Mouse (Mus musculus) heart, embryonic 11.5 days (tissue): Measurements from ENCODE around the gene Gm10717. TPM values are rescaled to one million over a fixed set of nuclear protein-coding genes. Genes with fewer than 3 reads are reported as not detected.
"Not testable (repeated sequence)": the region's sequence is repeated elsewhere in the genome, so short reads cannot be mapped to it uniquely, and the experiment has no call there.

Experiments
- ATAC-seq: fragments of 200-750 bp; cut with Nextera tagmentation; replicated peaks from 2 replicates; pipeline ENCODE4 v1.8.0; 2017; ENCODE audit warnings: moderate library complexity; ENCODE audit not compliant: insufficient number of reproducible peaks, low FRiP score, low TSS enrichment
- H3K27ac ChIP-seq: fragments of 300-500 bp; sonication (generic); 2 replicates; pipeline ENCODE4 v1.5.1; 2014; ENCODE audit warnings: mild to moderate bottlenecking, low read depth, low read length
- H3K27me3 ChIP-seq: fragments of 300-500 bp; sonication (generic); 2 replicates; pipeline ENCODE4 v1.6.1; 2014; ENCODE audit warnings: mild to moderate bottlenecking, low read length, mixed read lengths; ENCODE audit not compliant: control insufficient read depth, insufficient read depth
- H3K36me3 ChIP-seq: fragments of 300-500 bp; sonication (generic); 2 replicates; pipeline ENCODE4 v1.6.1; 2014; ENCODE audit warnings: mild to moderate bottlenecking, low read length, moderate library complexity, mixed read lengths; ENCODE audit not compliant: control insufficient read depth, insufficient read depth
- H3K4me1 ChIP-seq: fragments of 300-500 bp; sonication (generic); 2 replicates; pipeline ENCODE4 v1.6.1; 2014; ENCODE audit warnings: low read length; ENCODE audit not compliant: control insufficient read depth, insufficient read depth
- H3K4me2 ChIP-seq: fragments of 300-500 bp; sonication (generic); 2 replicates; pipeline ENCODE4 v1.6.1; 2014; ENCODE audit warnings: mild to moderate bottlenecking, moderate library complexity
- H3K4me3 ChIP-seq: fragments of 300-500 bp; sonication (generic); 2 replicates; pipeline ENCODE4 v1.5.1; 2014; ENCODE audit warnings: low read depth, low read length
- H3K9ac ChIP-seq: fragments of 300-500 bp; sonication (generic); 2 replicates; pipeline ENCODE4 v1.6.1; 2014; ENCODE audit warnings: mild to moderate bottlenecking, low read depth, low read length, moderate library complexity
- H3K9me3 ChIP-seq: fragments of 300-500 bp; sonication (generic); replicated peaks from 2 replicates; pipeline ENCODE4 v1.6.1; 2016; ENCODE audit warnings: low read length; ENCODE audit not compliant: control insufficient read depth
- WGBS: fragments of 180-500 bp; shearing (Covaris S2); extraction: QIAGEN DNeasy Blood & Tissue Kit; methylation state at CpG from one replicate; pipeline ENCODE4 v1.1.7; 2014; ENCODE audit not compliant: insufficient replicate concordance; 5-methylcytosine and 5-hydroxymethylcytosine counted together
- polyA plus RNA-seq: library from polyadenylated mRNA; unstranded; fragments of >200 nt; fragmentation: Nextera tagmentation; extraction: Ambion mirVana; gene quantifications from 2 replicates; pipeline ENCODE4 v1.2.1, GENCODE M21; 2014

The Gm10717 gene
- polyA plus RNA-seq, 1 experiment from 2014 or later = not detected

DNA sequence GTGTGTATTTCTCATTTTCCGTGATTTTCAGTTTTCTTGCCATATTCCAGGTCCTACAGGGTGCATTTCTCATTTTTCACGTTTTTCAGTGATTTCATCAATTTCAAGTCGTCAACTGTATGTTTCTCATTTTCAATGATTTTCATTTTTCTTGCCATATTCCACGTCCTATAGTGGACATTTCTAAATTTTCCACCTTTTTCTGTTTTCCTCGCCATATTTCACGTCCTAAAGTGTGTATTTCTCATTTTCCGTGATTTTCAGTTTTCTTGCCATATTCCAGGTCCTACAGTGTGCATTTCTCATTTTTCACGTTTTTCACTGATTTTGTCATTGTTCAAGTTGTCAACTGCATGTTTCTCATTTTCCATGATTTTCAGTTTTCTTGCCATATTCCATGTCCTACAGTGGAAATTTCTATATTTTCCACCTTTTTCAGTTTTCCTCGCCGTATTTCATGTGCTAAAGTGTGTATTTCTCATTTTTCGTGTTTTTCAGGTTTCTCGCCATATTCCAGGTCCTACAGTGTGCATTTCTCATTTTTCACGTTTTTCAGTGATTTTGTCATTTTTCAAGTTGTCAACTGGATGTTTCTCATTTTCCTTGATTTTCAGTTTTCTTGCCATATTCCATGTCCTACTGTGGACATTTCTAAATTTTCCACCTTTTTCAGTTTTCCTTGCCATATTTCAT is 2.8 kb upstream of the Gm10717 start:
- not testable (repeated sequence) for H3K4me3 ChIP-seq

GRCm38 (mm10) chr9:3023312-3023984 is 1.8 kb upstream of the Gm10717 start, which contains the start of gene Gm10718:
Gm10718 (plus strand) TSS chr9:3023547.
- not testable (repeated sequence) for ATAC-seq, H3K4me1 ChIP-seq, H3K27me3 ChIP-seq, H3K4me3 ChIP-seq, H3K9ac ChIP-seq, H3K9me3 ChIP-seq, H3K4me2 ChIP-seq, H3K36me3 ChIP-seq, H3K27ac ChIP-seq
- 69% methylated on average over 9 of the region's 13 CpGs for WGBS

More for the DNA sequence above, 2.8 kb upstream of the Gm10717 start:
- not testable (repeated sequence) for H3K4me1 ChIP-seq, H3K36me3 ChIP-seq, H3K27ac ChIP-seq, ATAC-seq, H3K27me3 ChIP-seq, H3K9me3 ChIP-seq, H3K4me2 ChIP-seq, H3K9ac ChIP-seq
- 67% methylated on average over 9 of the region's 13 CpGs for WGBS

GRCm38 (mm10) chr9:3023985-3024648 is 1.1 kb upstream of the Gm10717 start:
- ATAC-seq, H3K9ac ChIP-seq, H3K4me2 ChIP-seq, H3K36me3 ChIP-seq, H3K9me3 ChIP-seq, H3K4me1 ChIP-seq, H3K27ac ChIP-seq, H3K27me3 ChIP-seq, H3K4me3 ChIP-seq: not testable (repeated sequence)
- WGBS = 56% methylated on average over 14 of the region's 16 CpGs

- not testable (repeated sequence) for H3K4me2 ChIP-seq, ATAC-seq, H3K4me1 ChIP-seq, H3K4me3 ChIP-seq, H3K9ac ChIP-seq, H3K9me3 ChIP-seq, H3K36me3 ChIP-seq, H3K27me3 ChIP-seq, H3K27ac ChIP-seq
- WGBS = 58% methylated on average over 4 of the region's 6 CpGs
Observed at GRCm38 (mm10) chr9:3025653-3026052, 436 bp downstream of the Gm10717 start.

- not testable (repeated sequence) for H3K36me3 ChIP-seq, H3K4me2 ChIP-seq, H3K4me3 ChIP-seq, H3K4me1 ChIP-seq, H3K9ac ChIP-seq, ATAC-seq, H3K27me3 ChIP-seq, H3K27ac ChIP-seq, H3K9me3 ChIP-seq
- 70% methylated on average over 5 of the region's 5 CpGs for WGBS
Observed at GRCm38 (mm10) chr9:3026136-3026535, 919 bp downstream of the Gm10717 start.

- not testable (repeated sequence) for H3K4me3 ChIP-seq, H3K9ac ChIP-seq, H3K27ac ChIP-seq, H3K36me3 ChIP-seq, H3K4me1 ChIP-seq, H3K27me3 ChIP-seq, H3K9me3 ChIP-seq, ATAC-seq, H3K4me2 ChIP-seq
- 62% methylated on average over 9 of the region's 9 CpGs for WGBS
Observed at GRCm38 (mm10) chr9:3026741-3027140, 1.5 kb downstream of the Gm10717 start.

- not testable (repeated sequence) for H3K27me3 ChIP-seq, H3K9ac ChIP-seq, H3K9me3 ChIP-seq, H3K4me2 ChIP-seq, H3K4me3 ChIP-seq, H3K36me3 ChIP-seq, H3K27ac ChIP-seq, H3K4me1 ChIP-seq
- 0 out of 2 replicates have a peak, but pooled peaks have one; percentile 4 for ATAC-seq
- 66% methylated on average over 9 of the region's 9 CpGs for WGBS
Observed at GRCm38 (mm10) chr9:3027200-3027599, 2.0 kb downstream of the Gm10717 start.

GRCm38 (mm10) chr9:3029276-3030000 is 4.2 kb downstream of the Gm10717 start:
- 63% methylated on average over 12 of the region's 16 CpGs for WGBS

More at GRCm38 (mm10) chr9:3029276-3030000, 4.2 kb downstream of the Gm10717 start:
- not testable (repeated sequence) for H3K4me2 ChIP-seq, H3K27ac ChIP-seq, H3K9ac ChIP-seq, H3K9me3 ChIP-seq, H3K4me1 ChIP-seq, H3K27me3 ChIP-seq, ATAC-seq, H3K36me3 ChIP-seq, H3K4me3 ChIP-seq
